Mouse (Mus musculus): ENCODE measurements around the gene Sod1.
"Not testable (repeated sequence)": the region's sequence is repeated elsewhere in the genome, so short reads cannot be mapped to it uniquely, and the experiment has no call there.

Gene Sod1

GRCm38 (mm10) chr16:90213477-90214339 is 6.8 kb upstream of the Sod1 start:
- DNase-seq: no peak

DNA sequence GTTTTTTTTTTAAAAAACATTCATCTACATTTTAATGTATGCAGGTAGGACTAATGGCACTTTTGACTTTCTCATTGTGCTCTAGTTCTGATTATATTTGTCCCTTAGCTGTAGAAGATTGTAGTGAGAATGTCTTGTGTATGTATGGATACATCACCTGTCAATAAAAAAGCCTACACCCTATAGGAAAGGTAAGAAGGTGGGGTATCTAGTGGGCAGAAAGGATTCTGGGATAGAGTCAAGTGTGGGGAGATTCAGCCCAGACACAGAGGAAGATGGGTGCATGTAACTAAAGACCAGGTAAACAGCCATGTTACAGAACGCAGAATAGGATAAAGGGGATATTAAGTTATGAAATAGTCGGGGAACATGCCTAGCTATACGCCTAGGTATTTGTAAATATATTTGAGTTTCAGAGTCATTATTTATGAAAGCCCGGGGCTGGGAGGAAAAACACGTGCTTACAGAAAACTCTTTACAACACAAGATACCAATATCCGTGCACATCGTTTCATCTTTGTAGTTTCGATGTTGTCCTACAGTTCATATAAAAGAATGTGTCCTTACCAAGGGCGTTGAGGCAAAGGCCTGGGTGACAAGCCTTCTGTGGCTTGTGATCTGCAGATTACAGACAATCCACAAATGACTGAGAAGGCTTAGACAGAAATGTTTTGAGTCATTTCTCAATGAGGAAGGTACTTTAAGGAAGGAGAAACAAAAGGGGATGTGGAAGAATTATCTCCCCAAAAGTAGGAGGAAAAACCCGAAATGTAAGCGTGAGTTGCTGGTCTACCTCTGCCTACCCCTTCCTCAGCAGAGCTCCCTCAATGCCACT is 5.6 kb upstream of the Sod1 start:
- DNase-seq: no peak

DNA sequence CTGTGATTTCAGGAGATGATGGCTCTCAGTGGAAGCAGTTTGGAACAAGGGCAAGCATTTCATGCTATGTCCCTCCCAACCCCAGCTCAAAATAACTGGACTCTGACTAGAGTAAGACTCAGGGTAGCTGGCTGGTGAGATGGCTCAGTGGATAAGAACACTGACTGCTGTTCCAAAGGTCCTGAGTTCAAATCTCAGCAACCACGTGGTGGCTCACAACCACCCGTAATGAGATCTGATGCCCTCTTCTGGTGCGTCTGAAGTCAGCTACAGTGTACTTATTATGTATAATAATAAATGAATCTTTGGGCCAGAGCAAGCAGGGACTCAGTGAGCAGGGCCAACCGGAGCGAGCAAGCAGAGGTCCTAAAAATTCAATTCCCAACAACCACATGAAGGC is 4.7 kb upstream of the Sod1 start:
- DNase-seq: not testable (repeated sequence)

- no peak for DNase-seq
Measured at GRCm38 (mm10) chr16:90216414-90216813, 4.1 kb upstream of the Sod1 start.

GRCm38 (mm10) chr16:90217356-90217755 is 3.2 kb upstream of the Sod1 start:
- no peak for DNase-seq

DNA sequence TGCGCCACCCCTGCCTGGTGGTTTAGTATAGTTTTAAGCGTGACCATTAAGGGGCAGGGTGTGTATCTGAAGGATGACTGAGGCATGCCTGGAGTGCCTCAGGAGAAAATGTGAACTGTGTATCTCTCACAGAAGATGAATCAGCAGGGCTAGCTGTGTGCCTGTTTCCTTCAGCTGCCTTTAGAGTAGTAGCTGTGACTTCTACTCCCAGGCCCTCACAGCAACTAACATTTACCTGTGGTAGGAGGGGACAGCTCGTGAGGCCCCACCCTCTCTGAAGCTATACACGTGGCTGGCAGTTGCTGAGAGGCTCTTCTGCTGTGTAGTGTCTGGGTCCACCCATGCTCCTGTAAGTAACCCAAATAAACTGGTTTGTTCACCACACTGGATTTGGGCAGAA is 2.6 kb upstream of the Sod1 start:
- DNase-seq: no peak

- not testable (repeated sequence) for DNase-seq
Measured at GRCm38 (mm10) chr16:90219445-90219844, 1.1 kb upstream of the Sod1 start.

DNA sequence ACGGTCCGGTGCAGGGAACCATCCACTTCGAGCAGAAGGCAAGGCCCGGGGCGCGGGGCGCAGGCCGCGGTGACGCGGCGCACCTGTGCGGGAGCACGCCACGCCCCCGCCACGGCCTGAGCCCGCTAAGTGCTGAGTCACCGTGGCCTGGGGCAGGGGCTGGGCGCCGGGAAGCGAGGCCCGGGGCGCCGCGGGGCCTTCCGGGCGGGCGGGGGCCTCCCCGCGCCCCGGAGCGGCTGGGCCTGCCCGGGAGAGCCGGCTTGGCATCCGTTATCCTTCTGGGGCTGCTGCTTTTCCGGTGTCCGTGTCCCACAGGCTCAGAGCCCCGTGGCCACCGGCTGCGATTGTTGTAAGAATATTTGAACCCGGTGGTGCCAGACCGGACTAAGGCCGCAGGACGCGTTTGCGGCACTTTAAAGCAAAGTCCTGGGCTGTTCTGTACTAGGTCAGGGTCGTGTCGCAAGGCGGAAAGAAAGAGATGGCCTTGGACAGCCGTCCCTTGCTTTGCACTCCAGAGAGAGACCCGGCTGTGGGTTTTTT is 408 bp downstream of the Sod1 start:
- peak in 1 of 2 experiments; percentile 49 for DNase-seq

GRCm38 (mm10) chr16:90221441-90222070 is 1.0 kb downstream of the Sod1 start:
- DNase-seq: peak in 1 of 2 experiments; percentile 23

DNA sequence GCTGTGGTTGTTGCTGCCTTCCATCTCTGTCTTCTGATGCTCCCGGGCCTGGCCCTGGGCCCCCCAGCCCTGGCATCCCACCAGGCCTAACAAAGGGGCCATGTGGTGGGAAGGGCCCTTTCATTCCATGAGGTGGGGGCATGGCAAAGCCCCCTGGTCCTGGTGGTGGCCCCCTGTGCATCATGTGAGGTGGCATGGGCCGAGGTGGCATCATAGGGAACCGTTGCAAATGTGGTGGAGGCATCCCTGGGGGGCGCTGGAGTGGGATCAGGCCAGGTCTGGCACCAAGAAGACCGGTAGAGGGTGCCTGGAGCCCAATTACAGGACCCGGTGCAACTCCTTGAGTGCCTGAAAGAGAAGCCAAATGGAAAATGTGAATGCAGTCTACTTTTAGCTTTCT is 9.3 kb downstream of the Sod1 start:
- DNase-seq: no peak

- no peak for DNase-seq
Measured at GRCm38 (mm10) chr16:90231302-90231701, 10.7 kb downstream of the Sod1 start.

GRCm38 (mm10) chr16:90233702-90234101 is 13.1 kb downstream of the Sod1 start:
- no peak for DNase-seq

DNA sequence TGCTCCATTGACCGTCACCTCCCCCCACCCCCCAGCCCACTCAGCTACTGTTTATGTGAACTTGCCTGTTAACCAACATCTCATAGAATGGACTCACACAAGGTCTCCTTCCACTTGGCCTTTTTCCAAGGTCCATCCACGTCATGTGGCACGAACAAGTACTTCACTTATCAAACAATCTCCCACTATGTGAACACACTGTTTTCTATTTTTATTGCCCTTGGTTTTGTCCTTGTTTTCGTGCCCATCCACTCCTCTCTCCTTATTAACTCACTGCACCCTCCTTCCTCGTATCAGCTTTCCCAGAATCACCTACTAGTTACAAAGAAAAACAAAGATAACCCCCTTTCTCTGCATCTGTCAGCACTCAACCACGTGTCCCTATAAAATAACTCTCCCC is 14.1 kb downstream of the Sod1 start:
- no peak for DNase-seq

GRCm38 (mm10) chr16:90235188-90235587 is 14.6 kb downstream of the Sod1 start:
- no peak for DNase-seq

DNA sequence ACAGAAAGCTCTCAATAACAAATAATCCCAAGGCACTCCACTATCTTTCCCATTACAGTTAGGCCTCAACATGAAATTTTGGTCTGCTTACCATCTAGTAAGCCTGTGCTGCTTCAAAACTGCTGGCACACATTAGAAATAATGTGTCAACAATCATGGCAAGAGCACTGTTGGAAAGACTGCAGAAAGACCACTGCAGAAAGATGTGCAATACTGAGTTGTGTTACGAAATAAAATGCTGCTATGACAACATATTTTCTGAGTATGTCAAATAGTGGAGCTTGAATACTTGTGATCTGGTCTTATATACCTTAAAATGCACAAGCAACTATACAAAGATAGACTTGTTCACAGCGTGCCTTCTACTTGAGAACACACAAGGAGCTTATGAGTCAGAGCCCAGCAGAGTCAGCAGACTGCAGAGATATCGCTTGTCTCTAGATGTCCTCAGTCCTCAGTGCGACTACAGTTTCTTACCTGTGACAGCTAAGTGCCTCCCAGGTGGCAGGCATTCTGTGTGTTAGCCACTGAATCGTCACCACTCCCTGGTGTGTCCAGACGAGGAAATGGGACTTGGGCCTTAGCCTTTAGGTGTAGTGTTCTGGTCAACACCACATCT is 18.7 kb downstream of the Sod1 start:
- no peak for DNase-seq

GRCm38 (mm10) chr16:90241875-90242274 is 21.3 kb downstream of the Sod1 start:
- no peak for DNase-seq

DNA sequence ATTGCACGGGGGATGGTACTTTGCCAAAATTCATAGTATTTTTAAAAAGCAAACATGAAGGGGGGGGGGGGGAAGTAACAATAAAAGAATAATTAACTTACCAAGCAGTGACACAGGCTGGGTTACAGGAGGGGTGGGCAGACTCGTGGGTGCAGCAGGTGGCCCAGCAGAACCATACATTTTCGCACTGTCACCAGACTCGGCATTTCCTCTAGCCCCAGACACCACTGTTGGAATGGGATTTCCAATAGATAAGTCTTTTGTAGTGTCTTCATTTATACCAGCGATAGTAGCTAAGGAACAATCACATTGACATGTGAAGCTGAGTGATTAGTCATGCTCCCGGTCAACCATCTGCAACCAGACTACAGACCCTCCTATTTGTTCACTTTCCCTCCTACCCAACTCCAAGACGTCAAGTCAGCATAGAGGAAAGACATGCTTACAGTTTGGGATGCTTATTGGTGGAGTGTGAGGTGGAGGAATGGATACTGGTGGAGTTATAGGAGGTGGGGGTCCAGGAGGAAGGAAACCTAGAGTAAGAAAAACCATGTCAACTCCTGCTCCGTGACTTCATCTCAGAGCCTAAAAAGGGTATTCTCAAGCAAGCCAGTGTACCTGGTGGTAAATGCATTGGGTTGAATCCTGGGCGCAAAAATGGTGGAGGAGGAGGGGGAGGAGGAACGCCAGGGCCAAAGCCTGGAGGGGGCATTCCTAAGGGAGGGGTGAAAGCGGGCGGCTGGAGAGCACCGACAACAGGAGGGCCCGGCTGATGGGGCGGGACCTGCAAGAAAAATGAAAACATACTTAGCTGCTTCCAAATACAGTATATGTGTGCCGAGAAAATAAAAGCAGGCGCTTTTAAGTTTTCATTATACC is 22.1 kb downstream of the Sod1 start:
- DNase-seq: no peak

GRCm38 (mm10) chr16:90250099-90250498 is 29.5 kb downstream of the Sod1 start:
- no peak for DNase-seq

GRCm38 (mm10) chr16:90251256-90251655 is 30.7 kb downstream of the Sod1 start:
- DNase-seq: not testable (repeated sequence)

DNA sequence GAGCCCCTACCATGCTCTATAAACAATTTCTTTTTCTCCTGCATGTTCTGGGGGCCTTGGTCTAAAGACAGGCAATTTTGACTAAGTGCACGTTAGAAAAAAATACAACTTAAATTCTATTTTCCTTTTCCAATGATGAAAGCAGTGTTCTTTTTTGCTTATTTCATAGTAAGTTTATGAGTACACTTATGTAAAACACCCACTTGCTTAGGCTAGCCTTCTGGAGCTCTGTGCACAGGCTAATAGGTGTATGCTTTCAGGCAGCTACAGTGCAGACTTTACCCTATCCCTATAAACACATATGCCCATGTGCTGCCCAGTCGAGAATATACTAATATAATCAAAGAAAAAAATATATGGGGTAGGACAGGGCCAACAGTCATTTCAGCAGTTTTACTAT is 32.0 kb downstream of the Sod1 start:
- DNase-seq: no peak

DNA sequence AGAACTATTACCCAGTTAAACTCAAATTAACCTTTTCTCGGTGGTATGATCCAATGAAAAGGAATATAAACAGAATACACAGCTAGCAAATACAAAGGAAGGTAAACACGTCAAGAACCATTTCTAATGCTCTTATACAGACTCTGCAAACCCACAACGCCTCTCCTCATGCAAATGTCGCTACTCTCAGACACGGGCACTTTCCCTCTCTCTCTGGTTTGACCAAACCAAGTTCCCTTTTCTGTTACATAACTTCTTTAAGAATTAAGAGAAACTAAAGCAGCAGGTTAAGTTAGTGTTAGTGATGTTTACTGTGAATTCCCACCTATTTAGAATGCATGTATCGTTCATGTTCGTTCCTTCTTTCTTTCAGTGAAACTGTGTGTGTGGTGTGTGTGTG is 38.4 kb downstream of the Sod1 start:
- DNase-seq: no peak

- no peak for DNase-seq
Measured at GRCm38 (mm10) chr16:90259623-90260022, 39.1 kb downstream of the Sod1 start.
